8 mouse cellular contexts compared by ENCODE assay signal in genomic region chr6:30735728-30736371, GRCm38 (mm10). TPM values are rescaled to one million over a fixed set of nuclear protein-coding genes. Genes with fewer than 3 reads are reported as not detected.
A peak's percentile ranks its signal among the peaks of the same experiment; 100 is the strongest.
DNase-seq lines count a peak whose midpoint lies in the region; ATAC-seq lines count a peak whose summit lies in the region.

No protein-coding gene starts in this region.

- H3K36me3 ChIP-seq in hindbrain, embryonic 12.5 days, result no peaks in the 10 kb centered on the region
- H3K36me3 ChIP-seq in midbrain, embryonic 14.5 days (ENCODE audit: control insufficient read depth, insufficient read depth, low read length), result no peaks in the 10 kb centered on the region; the same call in 1 of the 2 replicates

- ATAC-seq in hindbrain, embryonic 12.5 days (ENCODE audit: low FRiP score), result no peak
- no peak for ATAC-seq in midbrain, embryonic 14.5 days (ENCODE audit: low FRiP score, low TSS enrichment)
- no peak for ATAC-seq in inflammation-experienced regulatory T-cells, adult 6 months

- H3K9ac ChIP-seq in hindbrain, embryonic 12.5 days, result 0 out of 2 replicates have a peak overlapping the region, but pooled peaks have one; percentile 23
- H3K9ac ChIP-seq in midbrain, embryonic 14.5 days (replicated peaks; ENCODE audit: low read length), result peak overlapping the region; percentile 0; the same call in 1 of the 2 replicates

- peak overlapping the region; percentile 50 for H3K4me2 ChIP-seq in hindbrain, embryonic 12.5 days (replicated peaks)
- H3K4me2 ChIP-seq in midbrain, embryonic 14.5 days (ENCODE audit: low read length), result peak overlapping the region; percentile 65

- DNase-seq in adrenal gland, adult (ENCODE audit: inconsistent age in 2 of 2, low spot score in 1 of 2), result peak; percentile 22 to 45
- DNase-seq in adrenal gland, postnatal 4 days (ENCODE audit: low spot score in 2 of 2), result no peak
- peak; percentile 68 for DNase-seq in embryo, embryonic 9.5 days (ENCODE audit: extremely low spot score)
- peak; percentile 54 for DNase-seq in midbrain, embryonic 14.5 days
- DNase-seq in cerebellum, adult 9-10 months, result no peak
- DNase-seq in urinary bladder, postnatal 4 days (ENCODE audit: low spot score in 2 of 2), result no peak

- H3K27me3 ChIP-seq in hindbrain, embryonic 12.5 days, result no peaks in the 10 kb centered on the region
- no peaks in the 10 kb centered on the region for H3K27me3 ChIP-seq in midbrain, embryonic 14.5 days (ENCODE audit: control insufficient read depth, insufficient read depth, low read length)

- H3K4me1 ChIP-seq in hindbrain, embryonic 12.5 days, result peaks cover 22% of the 10 kb centered on the region
- H3K4me1 ChIP-seq in midbrain, embryonic 14.5 days (ENCODE audit: control insufficient read depth, insufficient read depth, low read length), result peaks cover 13% of the 10 kb centered on the region

- peaks cover 41% of the 10 kb centered on the region for H3K9me3 ChIP-seq in hindbrain, embryonic 12.5 days (replicated peaks)
- H3K9me3 ChIP-seq in midbrain, embryonic 14.5 days (ENCODE audit: control insufficient read depth, low read length), result peaks cover 40% of the 10 kb centered on the region

- peak overlapping the region; percentile 12 for H3K4me3 ChIP-seq in hindbrain, embryonic 12.5 days
- 0 out of 2 replicates have a peak overlapping the region, but pooled peaks have one; percentile 13 for H3K4me3 ChIP-seq in midbrain, embryonic 14.5 days (replicated peaks; ENCODE audit: low read depth, low read length)

- peak overlapping the region; percentile 82 for H3K27ac ChIP-seq in hindbrain, embryonic 12.5 days
- H3K27ac ChIP-seq in midbrain, embryonic 14.5 days (replicated peaks; ENCODE audit: low read depth, low read length), result peak overlapping the region; percentile 86

- 54% methylated on average over 15 of the region's 15 CpGs for WGBS in hindbrain, embryonic 12.5 days
- 49% methylated on average over 15 of the region's 15 CpGs for WGBS in midbrain, embryonic 14.5 days

RNA-seq across cellular contexts. Expression of gene Mest, which starts 12.5 kb away (rescaled TPM):
- total RNA-seq in adrenal gland, postnatal 4 days (2021), result 100 to 1,000 TPM; 359 to 373 TPM
- 763 and 927 TPM in 2 replicates for polyA plus RNA-seq in hindbrain, embryonic 12.5 days (2016; fragmentation: Nextera tagmentation; extraction: Ambion mirVana)
- 297 and 402 TPM in 2 replicates for polyA plus RNA-seq in midbrain, embryonic 14.5 days (2014; fragmentation: Nextera tagmentation; extraction: Ambion mirVana)
- 1 to 10 TPM in 2 of 3 experiments, under 1 TPM in 1; 0.82 to 1.7 (median 1.5) TPM for polyA plus RNA-seq in inflammation-experienced regulatory T-cells, adult 6 months (2017; shearing (Covaris generic))

RNA-seq across cellular contexts. Expression of gene Cep41, which starts 42.3 kb away (rescaled TPM):
- 10 to 100 TPM in 1 of 2 experiments, 1 to 10 TPM in 1; 9.3 to 10.2 TPM for total RNA-seq in adrenal gland, postnatal 4 days (2021)
- polyA plus RNA-seq in hindbrain, embryonic 12.5 days (2016; fragmentation: Nextera tagmentation; extraction: Ambion mirVana), result 20.5 and 21.9 TPM in 2 replicates
- polyA plus RNA-seq in midbrain, embryonic 14.5 days (2014; fragmentation: Nextera tagmentation; extraction: Ambion mirVana), result 13.3 and 14.2 TPM in 2 replicates
- 10 to 100 TPM in 2 of 3 experiments, 1 to 10 TPM in 1; 7.9 to 12.0 (median 11.4) TPM for polyA plus RNA-seq in inflammation-experienced regulatory T-cells, adult 6 months (2017; shearing (Covaris generic))

Comparison
In these comparisons a context has a peak if more than half of its experiments do, and no peak if none do; other contexts are left out.
1. DNase-seq: peak in adrenal gland, adult (2 of 2), embryo, embryonic 9.5 days (single experiment) and midbrain, embryonic 14.5 days (single experiment); none in adrenal gland, postnatal 4 days (0 of 2), cerebellum, adult 9-10 months (single experiment) and urinary bladder, postnatal 4 days (0 of 2).
2. RNA of gene Mest, which starts 12.5 kb away (polyA plus RNA-seq): 763 to 927 TPM in hindbrain, embryonic 12.5 days and 297 to 402 TPM in midbrain, embryonic 14.5 days; 0.82 to 1.7 TPM in inflammation-experienced regulatory T-cells, adult 6 months; every median in the first group is over 100 times any median in the second.